Mouse (Mus musculus): ENCODE measurements around the gene Mrgprb4. TPM values are rescaled to one million over a fixed set of nuclear protein-coding genes. Genes with fewer than 3 reads are reported as not detected.

Gene Mrgprb4
- not detected in 2 replicates for total RNA-seq (2014; fragmentation: Nextera tagmentation)
- total RNA-seq (2017): not detected in 2 replicates

GRCm38 (mm10) chr7:48199188-48199587 is at the start of gene Mrgprb4:
TSS of gene Mrgprb4 (minus strand) at chr7:48199288.
- no peak for ATAC-seq (replicated peaks; ENCODE audit: low FRiP score, low TSS enrichment, poor library complexity, severe bottlenecking)

GRCm38 (mm10) chr7:48226114-48226513 is 27.0 kb upstream of the Mrgprb4 start:
- no peak for ATAC-seq (replicated peaks; ENCODE audit: low FRiP score, low TSS enrichment, poor library complexity, severe bottlenecking)

- no peak for ATAC-seq (replicated peaks; ENCODE audit: low FRiP score, low TSS enrichment, poor library complexity, severe bottlenecking)
Measured at GRCm38 (mm10) chr7:48225065-48225464, 26.0 kb upstream of the Mrgprb4 start.

- no peak for ATAC-seq (replicated peaks; ENCODE audit: low FRiP score, low TSS enrichment, poor library complexity, severe bottlenecking)
Measured at GRCm38 (mm10) chr7:48168919-48169318, 30.2 kb downstream of the Mrgprb4 start, which contains the start of gene Mrgprb5. TSS of gene Mrgprb5 (minus strand) at chr7:48169019.

GRCm38 (mm10) chr7:48167471-48167870 is 31.6 kb downstream of the Mrgprb4 start:
- ATAC-seq (replicated peaks; ENCODE audit: low FRiP score, low TSS enrichment, poor library complexity, severe bottlenecking): no peak

Other genes starting within 250 kb of the Mrgprb4 start
- not detected in 2 replicates for gene Mrgpra4, start 217.2 kb downstream of the Mrgprb4 start, total RNA-seq (2014; fragmentation: Nextera tagmentation)
- gene Mrgpra4, start 217.2 kb downstream of the Mrgprb4 start, total RNA-seq (2017): not detected in 2 replicates
- not detected in 2 replicates for gene Mrgprx1, start 171.7 kb downstream of the Mrgprb4 start, total RNA-seq (2014; fragmentation: Nextera tagmentation)
- not detected in 2 replicates for gene Mrgprx1, start 171.7 kb downstream of the Mrgprb4 start, total RNA-seq (2017)
- not detected in 2 replicates for gene Mrgprb5, start 30.3 kb downstream of the Mrgprb4 start, total RNA-seq (2014; fragmentation: Nextera tagmentation)
- not detected in 2 replicates for gene Mrgprb5, start 30.3 kb downstream of the Mrgprb4 start, total RNA-seq (2017)
- gene Mrgprb8, start 189.2 kb upstream of the Mrgprb4 start, total RNA-seq (2014; fragmentation: Nextera tagmentation): not detected in 2 replicates
- gene Mrgprb8, start 189.2 kb upstream of the Mrgprb4 start, total RNA-seq (2017): not detected in 2 replicates

Data from megakaryocyte-erythroid progenitor cell, adult 5-6 weeks (primary cell).